Mouse (Mus musculus): ENCODE results near the gene Stxbp5. TPM values are rescaled to one million over a fixed set of nuclear protein-coding genes. Genes with fewer than 3 reads are reported as not detected.

Gene Stxbp5
- total RNA-seq, 2 experiments from 2014 or later, result 18.4 to 27.5 TPM

DNA sequence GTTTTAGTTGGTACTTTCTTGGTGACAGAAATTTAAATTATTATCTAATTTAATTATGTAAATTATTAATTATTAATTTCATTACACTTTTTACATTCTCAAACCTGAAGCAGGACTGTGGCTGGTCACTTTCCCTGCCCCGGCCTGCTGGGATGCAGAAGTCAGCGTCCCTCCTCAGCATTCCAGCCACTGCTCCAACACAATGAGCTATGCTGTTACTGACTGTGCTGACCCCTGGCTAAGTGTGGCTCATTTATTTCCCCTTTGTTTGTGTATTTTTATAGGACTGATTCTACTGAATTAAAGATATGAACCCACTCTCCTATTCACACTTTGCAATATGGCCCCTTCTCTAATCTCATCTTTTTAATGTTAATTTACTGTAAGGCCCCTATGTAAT lies 43.0 kb downstream of the Stxbp5 start:
- no peak for DNase-seq

- DNase-seq, result no peak
These were observed 44.1 kb downstream of the Stxbp5 start for GRCm38 (mm10) chr10:9856792-9857191.

- DNase-seq, result no peak
These were observed 54.5 kb downstream of the Stxbp5 start for GRCm38 (mm10) chr10:9846408-9846807.

GRCm38 (mm10) chr10:9839408-9839807 lies 61.5 kb downstream of the Stxbp5 start:
- DNase-seq, result no peak

GRCm38 (mm10) chr10:9834986-9835385 lies 65.9 kb downstream of the Stxbp5 start:
- no peak for DNase-seq

DNA sequence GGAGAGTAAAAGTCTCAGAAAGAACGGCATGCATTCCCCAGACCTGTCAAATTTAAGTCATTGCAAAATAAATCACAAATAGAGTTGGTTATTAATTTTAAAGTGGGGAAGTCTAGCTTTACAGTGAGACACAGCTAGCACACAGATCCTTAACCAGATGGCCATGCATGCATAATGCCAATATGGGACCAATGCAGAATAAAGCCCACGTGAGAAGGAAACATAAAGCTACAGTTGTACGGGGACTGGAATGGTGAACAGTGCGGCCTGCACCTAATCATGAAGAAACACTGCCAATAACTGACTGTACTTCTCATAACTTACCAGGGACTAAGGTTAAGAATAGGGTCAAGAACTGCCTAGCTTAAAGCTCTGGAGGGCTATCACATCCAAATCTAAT lies 67.9 kb downstream of the Stxbp5 start:
- no peak for DNase-seq

GRCm38 (mm10) chr10:9829744-9830143 lies 71.1 kb downstream of the Stxbp5 start:
- no peak for DNase-seq

- peak; percentile 18 for DNase-seq
These were observed 79.6 kb downstream of the Stxbp5 start for GRCm38 (mm10) chr10:9821299-9821698.

DNA sequence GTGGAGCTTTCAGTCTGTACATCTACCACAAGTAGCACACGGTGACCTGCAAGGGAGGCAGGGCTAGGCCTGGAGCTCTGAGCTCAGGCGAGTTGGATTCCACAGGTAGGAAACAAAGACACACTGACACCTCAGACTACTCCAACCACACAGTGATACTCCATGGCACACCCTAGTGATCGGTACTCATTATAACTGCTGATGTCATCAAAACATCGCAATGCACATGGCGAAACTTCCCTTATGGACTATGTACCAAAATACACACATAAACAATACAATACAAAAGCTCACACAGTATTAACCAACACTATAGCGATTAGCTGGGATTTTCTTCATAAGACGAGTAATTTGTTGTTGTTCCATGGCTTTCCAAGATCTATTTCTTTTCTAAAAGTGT lies 82.3 kb downstream of the Stxbp5 start:
- no peak for DNase-seq

DNA sequence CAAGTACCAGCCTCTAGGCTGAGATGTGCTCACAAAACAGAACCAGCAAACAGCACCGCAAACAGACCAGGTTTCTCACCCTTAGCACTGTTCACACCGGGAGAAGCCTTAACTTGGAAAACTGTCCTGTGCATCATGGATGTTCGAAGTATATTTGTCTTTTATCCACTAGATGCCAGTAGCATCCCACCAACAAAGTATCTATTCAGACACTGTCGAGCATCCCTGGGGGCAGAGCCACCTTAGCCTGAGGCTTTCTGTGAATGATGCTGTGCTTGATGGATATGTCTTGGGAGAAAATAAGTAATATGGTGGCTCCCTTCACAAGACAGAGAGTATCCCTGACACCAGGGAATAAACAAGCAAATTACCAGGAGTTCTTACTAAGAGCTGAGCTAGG lies 87.0 kb downstream of the Stxbp5 start:
- no peak for DNase-seq

DNA sequence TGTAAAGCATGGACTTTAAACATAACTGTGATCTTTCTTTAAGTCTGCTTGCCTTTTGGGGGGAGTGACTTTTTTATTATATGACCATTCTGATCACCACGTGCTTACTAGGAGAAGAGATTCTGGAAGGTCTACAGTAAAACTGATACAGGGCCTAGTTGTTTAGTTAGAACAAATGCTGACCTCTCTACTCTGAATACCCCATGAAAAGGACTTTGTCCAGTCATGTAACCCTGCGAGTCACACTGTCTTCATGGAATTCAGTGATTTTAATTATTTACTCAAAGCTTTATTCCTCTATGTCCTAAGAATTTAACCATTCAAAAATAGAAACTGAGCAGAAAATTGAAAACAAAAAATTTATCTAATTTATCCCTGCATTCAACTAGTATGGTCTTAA lies 93.3 kb downstream of the Stxbp5 start:
- DNase-seq, result no peak

DNA sequence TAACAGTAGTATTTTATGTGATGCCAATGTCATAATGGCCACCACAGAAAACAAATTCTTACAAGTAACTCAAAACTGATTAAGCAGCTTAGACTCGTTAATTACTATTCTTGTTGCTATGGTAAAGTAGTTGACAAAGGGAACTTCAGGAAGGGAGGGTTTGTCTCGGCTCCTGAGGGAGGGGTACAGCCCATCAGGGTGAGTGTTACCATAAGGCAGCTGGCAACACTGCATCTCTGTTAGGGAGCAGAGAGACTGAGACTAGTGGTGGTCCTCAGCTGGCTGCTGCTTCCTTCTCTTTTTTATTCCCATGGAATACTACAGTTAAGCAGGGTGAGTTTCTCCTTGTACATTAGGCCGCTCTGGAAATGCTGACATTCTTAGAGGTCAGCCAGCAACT lies 95.5 kb downstream of the Stxbp5 start:
- no peak for DNase-seq

GRCm38 (mm10) chr10:9803126-9803525 lies 97.8 kb downstream of the Stxbp5 start:
- no peak for DNase-seq

DNA sequence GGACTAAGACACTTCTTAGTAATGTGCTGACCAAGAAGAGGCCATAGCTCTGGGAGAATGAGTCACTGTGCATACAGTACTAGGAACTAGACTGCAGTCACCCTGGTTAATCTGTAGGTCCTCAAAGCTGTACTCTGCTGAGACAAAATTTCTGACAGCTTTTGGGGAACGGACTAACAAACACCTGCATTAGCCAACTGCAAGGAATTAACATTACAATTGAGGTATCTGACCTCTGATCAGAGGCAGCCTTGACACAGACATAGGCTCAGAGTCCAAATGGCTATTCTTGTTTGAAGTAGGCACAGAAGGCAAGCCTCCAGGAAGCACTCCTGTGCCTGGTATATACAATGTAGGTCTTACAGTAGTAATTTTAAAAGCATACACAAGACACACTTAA lies 99.3 kb downstream of the Stxbp5 start:
- no peak for DNase-seq

DNA sequence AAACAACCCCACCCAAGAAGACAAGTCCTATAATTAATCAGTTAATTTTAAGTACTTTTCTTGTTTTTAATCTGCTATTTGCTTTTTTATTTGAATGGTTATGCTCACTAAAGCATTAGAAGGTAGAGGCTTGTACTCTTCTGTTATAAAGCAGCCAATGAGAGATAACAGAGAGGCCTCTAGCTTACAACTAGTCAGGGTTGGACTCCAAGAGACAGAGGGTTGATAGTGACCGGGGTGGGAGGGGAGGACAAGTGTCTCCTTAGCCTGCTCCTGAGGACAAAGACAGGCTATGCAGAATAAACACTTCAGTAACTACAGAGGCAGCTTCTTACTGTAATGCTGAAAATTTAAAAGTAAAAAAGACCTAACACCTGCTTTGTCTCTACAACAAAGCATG lies 101.8 kb downstream of the Stxbp5 start:
- DNase-seq, result no peak

- DNase-seq, result no peak
These were observed 104.5 kb downstream of the Stxbp5 start for GRCm38 (mm10) chr10:9796429-9796828.

DNA sequence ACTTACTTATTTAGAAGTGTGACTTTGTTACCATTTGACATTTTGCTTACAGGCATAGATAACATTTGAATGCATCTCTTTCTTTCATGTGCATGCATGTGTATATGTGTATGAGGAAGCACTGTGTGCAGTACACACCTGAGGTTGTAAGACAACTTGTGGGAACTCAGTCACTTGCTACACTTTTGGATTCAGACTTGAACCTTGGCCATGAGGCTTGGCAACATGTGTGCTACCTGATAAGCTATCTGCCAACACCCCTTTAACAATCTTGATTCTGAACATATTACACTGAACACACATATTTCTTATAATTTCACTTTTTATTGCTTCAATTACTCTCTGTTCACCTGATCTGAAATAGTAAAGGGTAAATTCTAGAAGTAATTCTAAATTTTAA lies 106.5 kb downstream of the Stxbp5 start:
- no peak for DNase-seq

DNA sequence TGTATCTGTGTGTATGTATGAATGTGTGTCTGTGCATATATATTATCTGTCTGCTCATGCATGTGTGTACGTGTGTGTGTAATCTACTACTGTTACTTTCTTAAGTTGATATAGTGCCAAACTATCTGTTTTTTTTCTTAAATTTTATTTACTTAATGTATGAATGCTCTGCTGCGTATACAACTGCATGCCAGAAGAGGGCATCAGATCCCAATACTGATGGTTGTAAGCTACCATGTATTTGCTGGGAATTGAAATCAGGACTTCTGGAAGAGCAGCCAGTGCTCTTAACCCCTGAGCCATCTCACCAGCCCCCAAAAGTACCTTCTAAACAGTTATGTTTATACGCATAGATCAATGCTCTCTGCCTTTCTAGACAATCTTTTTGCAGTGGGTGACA lies 109.9 kb downstream of the Stxbp5 start:
- no peak for DNase-seq

DNA sequence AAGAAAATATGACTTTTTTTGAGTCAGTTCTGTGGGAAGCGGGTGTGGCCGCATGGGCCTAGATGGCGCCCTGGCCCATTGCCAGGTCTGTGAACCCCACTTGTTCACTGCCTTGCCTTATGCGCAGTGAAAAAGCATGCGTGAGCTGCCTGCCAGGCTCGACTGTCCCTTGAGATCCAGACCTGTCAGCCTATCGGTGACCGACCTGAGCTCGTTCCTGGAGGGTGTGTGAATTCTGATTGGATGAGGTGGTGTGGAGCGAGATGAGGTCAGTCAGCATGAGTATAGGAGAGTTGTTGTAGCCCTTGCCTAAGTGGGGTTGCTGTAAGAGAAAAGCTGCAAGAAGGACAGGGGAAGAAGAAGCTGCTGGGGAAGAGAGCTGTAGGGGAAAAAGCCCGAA lies 114.4 kb downstream of the Stxbp5 start:
- no peak for DNase-seq

GRCm38 (mm10) chr10:9785651-9786050 lies 115.2 kb downstream of the Stxbp5 start:
- DNase-seq, result no peak

DNA sequence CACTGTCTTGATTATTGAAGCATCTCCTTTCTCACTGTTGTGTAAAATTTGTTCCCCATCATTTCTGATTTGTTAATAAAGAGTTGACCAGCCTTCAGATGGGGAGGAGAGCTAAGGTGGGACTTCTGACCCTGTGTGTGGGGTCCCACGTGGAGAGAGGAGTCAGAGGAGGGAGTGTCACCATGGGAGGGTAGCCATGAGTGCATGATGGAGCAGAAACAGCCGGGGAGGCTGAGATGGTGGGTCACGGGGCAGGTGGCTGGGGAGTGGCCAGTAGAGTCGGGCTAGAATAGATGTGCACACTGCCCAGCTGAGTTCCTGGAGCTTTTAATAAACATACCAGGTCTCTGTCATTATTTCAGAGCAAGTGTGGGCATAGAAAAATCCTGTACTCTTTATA lies 121.0 kb downstream of the Stxbp5 start:
- no peak for DNase-seq

DNA sequence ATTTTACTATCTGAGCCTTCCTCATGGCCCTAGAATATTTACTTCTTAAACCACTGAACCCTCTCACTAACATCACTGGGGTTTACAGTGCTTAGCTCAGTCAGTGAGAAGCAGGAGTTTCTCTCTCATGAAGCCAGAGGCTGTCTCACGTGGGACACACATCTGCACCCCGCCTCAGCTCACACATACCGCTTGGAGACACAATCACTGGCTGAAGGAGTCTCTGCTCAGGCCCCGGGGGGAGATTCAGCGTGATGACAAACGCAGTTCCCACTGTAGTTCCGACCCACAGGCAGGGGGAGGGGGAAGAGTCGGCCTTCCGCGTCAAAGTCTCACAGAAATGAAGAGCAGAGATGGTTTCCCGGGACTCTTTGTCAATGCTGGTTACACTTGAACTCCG lies 130.6 kb downstream of the Stxbp5 start:
- DNase-seq, result no peak

DNA sequence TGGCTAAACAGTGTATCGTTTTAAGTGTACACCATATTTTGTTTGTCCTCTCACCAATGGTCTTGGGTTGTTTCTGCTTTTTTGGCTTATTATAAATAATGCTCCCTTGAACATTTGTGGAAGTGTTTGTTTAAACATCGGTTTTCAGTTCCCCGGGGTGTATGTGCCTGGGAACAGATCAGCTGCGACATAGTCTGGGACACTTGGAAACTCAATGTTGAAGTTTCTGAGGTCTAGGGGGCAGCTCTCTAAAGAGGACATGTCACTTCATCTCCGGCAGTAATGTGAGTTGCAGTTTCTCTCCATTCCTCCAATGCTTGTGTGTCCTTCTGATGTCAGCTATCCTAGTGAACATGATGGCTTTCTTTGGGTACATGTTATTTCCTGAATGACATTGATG lies 137.0 kb downstream of the Stxbp5 start:
- no peak for DNase-seq

- no peak for DNase-seq
These were observed 140.6 kb downstream of the Stxbp5 start for GRCm38 (mm10) chr10:9760264-9760663.

DNA sequence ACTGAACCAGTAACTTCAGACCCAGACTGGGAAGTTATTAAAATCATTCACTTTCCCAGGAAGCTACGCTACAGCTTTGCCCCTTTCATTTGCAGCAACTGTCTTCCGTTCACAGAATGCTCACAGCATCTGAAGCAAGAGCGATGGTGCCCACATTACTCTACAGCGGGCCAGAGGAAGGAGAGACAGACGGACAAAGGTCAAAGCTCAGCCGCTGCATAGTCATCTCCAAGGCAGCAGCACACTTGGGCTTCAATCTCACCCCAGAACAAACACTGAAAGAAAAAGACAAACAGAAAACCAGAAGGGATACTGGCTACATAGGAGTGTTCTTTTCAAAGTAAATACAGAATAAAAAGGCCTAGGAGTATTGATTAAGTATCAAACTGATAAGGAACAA lies 144.3 kb downstream of the Stxbp5 start:
- DNase-seq, result no peak
